Mouse (Mus musculus): ENCODE measurements at regions not wholly inside any gene's neighbourhood (a gene's known extent, or its start where the extent isn't known, plus 50 kb on each side); places are given as distances from the start of the nearest gene placed in this dataset.

GRCm38 (mm10) chr3:121600388-121600787, 68.2 kb upstream of the Slc44a3 start:
- TF ChIP-seq CTCF (IDR thresholded peaks at IDR 0.05) (no peak), EP300 (IDR thresholded peaks at IDR 0.05) (no peak)
- no peak overlapping the region for H3K4me3 ChIP-seq (ENCODE audit: low read depth, low read length)

GRCm38 (mm10) chr3:121597988-121598387, 65.8 kb upstream of the Slc44a3 start:
- no peak overlapping the region for H3K27ac ChIP-seq (ENCODE audit: low read length)
- peaks cover 3% of the 10 kb centered on the region; the same call in 1 of the 2 replicates for H3K4me1 ChIP-seq (ENCODE audit: insufficient read depth, low read depth, low read length)
- DNase-seq (ENCODE audit: low spot score): no peak
- H3K9ac ChIP-seq (replicated peaks; ENCODE audit: low read depth): no peak overlapping the region
- no peaks in the 10 kb centered on the region for H3K36me3 ChIP-seq (ENCODE audit: insufficient read depth, low read length)
- no peaks in the 10 kb centered on the region for H3K27me3 ChIP-seq (replicated peaks; ENCODE audit: insufficient read depth, low read length)
- no peak overlapping the region for H3K4me2 ChIP-seq (replicated peaks; ENCODE audit: low read depth, low read length)
- WGBS: 82% methylated on average over 4 of the region's 4 CpGs
- no peak overlapping the region for H3K4me3 ChIP-seq (ENCODE audit: low read depth, low read length)
- TF ChIP-seq CTCF (IDR thresholded peaks at IDR 0.05) (no peak), EP300 (IDR thresholded peaks at IDR 0.05) (no peak)
- ATAC-seq: no peak
- H3K9me3 ChIP-seq (ENCODE audit: low read length): no peaks in the 10 kb centered on the region

More at GRCm38 (mm10) chr3:121600388-121600787, 68.2 kb upstream of the Slc44a3 start:
- no peak overlapping the region for H3K9ac ChIP-seq (replicated peaks; ENCODE audit: low read depth)
- no peaks in the 10 kb centered on the region for H3K27me3 ChIP-seq (replicated peaks; ENCODE audit: insufficient read depth, low read length)
- H3K36me3 ChIP-seq (ENCODE audit: insufficient read depth, low read length): no peaks in the 10 kb centered on the region
- H3K4me2 ChIP-seq (replicated peaks; ENCODE audit: low read depth, low read length): no peak overlapping the region
- 92% methylated on average over 4 of the region's 4 CpGs for WGBS
- H3K4me1 ChIP-seq (ENCODE audit: insufficient read depth, low read depth, low read length): peaks cover 15% of the 10 kb centered on the region; the same call in 1 of the 2 replicates
- DNase-seq (ENCODE audit: low spot score) (no peak), ATAC-seq (no peak)
- no peaks in the 10 kb centered on the region for H3K9me3 ChIP-seq (ENCODE audit: low read length)
- no peak overlapping the region for H3K27ac ChIP-seq (ENCODE audit: low read length)

DNA sequence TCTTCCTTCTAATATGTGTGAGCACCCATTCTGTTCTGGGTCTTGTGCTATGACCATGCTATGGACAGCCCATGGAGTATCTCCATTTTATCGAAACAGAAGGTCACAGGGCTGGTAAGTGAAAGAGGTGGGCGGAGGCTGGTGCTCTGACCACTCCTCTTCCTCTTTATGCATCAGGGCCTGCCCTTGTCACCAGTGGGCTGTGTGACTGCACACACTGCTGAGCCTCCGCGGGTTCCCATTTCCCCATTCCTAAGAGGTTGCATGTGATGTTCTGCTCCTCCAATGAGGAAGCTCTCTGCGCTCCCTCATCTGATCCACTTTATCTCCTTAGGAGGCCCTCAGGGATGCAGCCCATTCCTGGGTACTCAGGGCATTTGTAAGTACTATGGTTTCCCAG, 65.0 kb upstream of the Slc44a3 start:
- Histone ChIP-seq H3K4me2 (replicated peaks; ENCODE audit: low read depth, low read length) (no peak overlapping the region), H3K4me1 (ENCODE audit: insufficient read depth, low read depth, low read length) (0 out of 2 replicates have a peak, but pooled peaks cover 3% of the 10 kb centered on the region), H3K36me3 (ENCODE audit: insufficient read depth, low read length) (no peaks in the 10 kb centered on the region), H3K9me3 (ENCODE audit: low read length) (no peaks in the 10 kb centered on the region), H3K27me3 (replicated peaks; ENCODE audit: insufficient read depth, low read length) (no peaks in the 10 kb centered on the region), H3K9ac (replicated peaks; ENCODE audit: low read depth) (no peak overlapping the region), H3K4me3 (ENCODE audit: low read depth, low read length) (no peak overlapping the region), H3K27ac (ENCODE audit: low read length) (no peak overlapping the region)
- TF ChIP-seq CTCF (IDR thresholded peaks at IDR 0.05) (no peak), EP300 (IDR thresholded peaks at IDR 0.05) (no peak)
- WGBS: 76% methylated on average over 5 of the region's 5 CpGs
- DNase-seq (ENCODE audit: low spot score) (peak; percentile 45), ATAC-seq (no peak)

DNA sequence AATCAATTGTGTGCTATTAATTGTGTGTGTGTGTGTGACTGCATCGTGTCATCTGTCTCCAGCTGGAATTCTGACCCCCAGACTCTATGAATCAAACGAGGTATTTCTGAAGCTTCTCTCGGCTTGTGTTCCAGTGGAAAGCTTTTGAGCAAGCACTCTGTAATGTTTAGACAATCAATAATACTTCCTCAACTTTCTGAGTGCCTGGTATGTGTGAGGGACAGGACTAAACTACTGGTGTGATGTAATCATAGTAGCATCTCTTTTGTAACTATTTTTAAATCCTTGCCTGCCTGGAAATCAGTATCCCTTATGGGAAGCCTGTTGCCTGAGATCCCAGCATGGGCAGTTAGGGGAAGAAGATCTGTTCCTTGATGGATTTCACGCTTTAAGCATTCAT, 62.4 kb upstream of the Slc44a3 start:
- Histone ChIP-seq H3K4me3 (ENCODE audit: low read depth, low read length) (no peak overlapping the region), H3K36me3 (ENCODE audit: insufficient read depth, low read length) (no peaks in the 10 kb centered on the region), H3K27ac (ENCODE audit: low read length) (peak overlapping the region; percentile 20; the same call in 1 of the 2 replicates), H3K4me1 (ENCODE audit: insufficient read depth, low read depth, low read length) (0 out of 2 replicates have a peak, but pooled peaks cover 3% of the 10 kb centered on the region), H3K9me3 (ENCODE audit: low read length) (no peaks in the 10 kb centered on the region), H3K9ac (replicated peaks; ENCODE audit: low read depth) (no peak overlapping the region), H3K27me3 (replicated peaks; ENCODE audit: insufficient read depth, low read length) (no peaks in the 10 kb centered on the region), H3K4me2 (replicated peaks; ENCODE audit: low read depth, low read length) (no peak overlapping the region)
- DNase-seq (ENCODE audit: low spot score): peak; percentile 86
- WGBS: 28% methylated on average over 4 of the region's 4 CpGs
- peak; percentile 65 for ATAC-seq
- TF ChIP-seq CTCF (IDR thresholded peaks at IDR 0.05) (no peak), EP300 (IDR thresholded peaks at IDR 0.05) (peak; percentile 60; the same call in 1 of the 2 replicates)

GRCm38 (mm10) chr3:121593598-121594117, 61.5 kb upstream of the Slc44a3 start:
- Histone ChIP-seq H3K27me3 (replicated peaks; ENCODE audit: insufficient read depth, low read length) (no peaks in the 10 kb centered on the region), H3K4me1 (ENCODE audit: insufficient read depth, low read depth, low read length) (0 out of 2 replicates have a peak, but pooled peaks cover 3% of the 10 kb centered on the region), H3K27ac (ENCODE audit: low read length) (no peak overlapping the region), H3K4me3 (ENCODE audit: low read depth, low read length) (no peak overlapping the region), H3K9me3 (ENCODE audit: low read length) (no peaks in the 10 kb centered on the region), H3K9ac (replicated peaks; ENCODE audit: low read depth) (no peak overlapping the region), H3K36me3 (ENCODE audit: insufficient read depth, low read length) (no peaks in the 10 kb centered on the region), H3K4me2 (replicated peaks; ENCODE audit: low read depth, low read length) (no peak overlapping the region)
- TF ChIP-seq CTCF (IDR thresholded peaks at IDR 0.05): no peak
- TF ChIP-seq EP300 (IDR thresholded peaks at IDR 0.05): peak; percentile 77; the same call in 1 of the 2 replicates
- 39% methylated on average over 8 of the region's 8 CpGs for WGBS
- peak; percentile 44 for DNase-seq (ENCODE audit: low spot score)
- peak; percentile 66 for ATAC-seq

GRCm38 (mm10) chr3:121593143-121593542, 60.9 kb upstream of the Slc44a3 start:
- 59% methylated on average over 4 of the region's 4 CpGs for WGBS
- no peak for ATAC-seq
- TF ChIP-seq CTCF (IDR thresholded peaks at IDR 0.05) (no peak), EP300 (IDR thresholded peaks at IDR 0.05) (no peak)

More at GRCm38 (mm10) chr3:121593143-121593542, 60.9 kb upstream of the Slc44a3 start:
- peak; percentile 26 for DNase-seq (ENCODE audit: low spot score)
- no peaks in the 10 kb centered on the region for H3K9me3 ChIP-seq (ENCODE audit: low read length)
- no peaks in the 10 kb centered on the region for H3K27me3 ChIP-seq (replicated peaks; ENCODE audit: insufficient read depth, low read length)
- H3K27ac ChIP-seq (ENCODE audit: low read length): no peak overlapping the region
- no peaks in the 10 kb centered on the region for H3K36me3 ChIP-seq (ENCODE audit: insufficient read depth, low read length)
- 0 out of 2 replicates have a peak, but pooled peaks cover 3% of the 10 kb centered on the region for H3K4me1 ChIP-seq (ENCODE audit: insufficient read depth, low read depth, low read length)
- no peak overlapping the region for H3K9ac ChIP-seq (replicated peaks; ENCODE audit: low read depth)
- no peak overlapping the region for H3K4me2 ChIP-seq (replicated peaks; ENCODE audit: low read depth, low read length)
- no peak overlapping the region for H3K4me3 ChIP-seq (ENCODE audit: low read depth, low read length)
